Mouse (Mus musculus) spleen, postnatal 10 days (tissue): ENCODE data around the gene Tbc1d1.

Experiments
- DNase-seq, 2 experiments: peaks; one replicate each; pipeline ENCODE4 v3.0.0; 2021 to 2022; ENCODE audit warnings: low spot score in 2 of 2

Gene Tbc1d1

GRCm38 (mm10) chr5:64237693-64238092 lies 81.6 kb downstream of the Tbc1d1 start:
- no peak for DNase-seq

- no peak for DNase-seq
Measured at GRCm38 (mm10) chr5:64238894-64239652, 83.0 kb downstream of the Tbc1d1 start.

DNA sequence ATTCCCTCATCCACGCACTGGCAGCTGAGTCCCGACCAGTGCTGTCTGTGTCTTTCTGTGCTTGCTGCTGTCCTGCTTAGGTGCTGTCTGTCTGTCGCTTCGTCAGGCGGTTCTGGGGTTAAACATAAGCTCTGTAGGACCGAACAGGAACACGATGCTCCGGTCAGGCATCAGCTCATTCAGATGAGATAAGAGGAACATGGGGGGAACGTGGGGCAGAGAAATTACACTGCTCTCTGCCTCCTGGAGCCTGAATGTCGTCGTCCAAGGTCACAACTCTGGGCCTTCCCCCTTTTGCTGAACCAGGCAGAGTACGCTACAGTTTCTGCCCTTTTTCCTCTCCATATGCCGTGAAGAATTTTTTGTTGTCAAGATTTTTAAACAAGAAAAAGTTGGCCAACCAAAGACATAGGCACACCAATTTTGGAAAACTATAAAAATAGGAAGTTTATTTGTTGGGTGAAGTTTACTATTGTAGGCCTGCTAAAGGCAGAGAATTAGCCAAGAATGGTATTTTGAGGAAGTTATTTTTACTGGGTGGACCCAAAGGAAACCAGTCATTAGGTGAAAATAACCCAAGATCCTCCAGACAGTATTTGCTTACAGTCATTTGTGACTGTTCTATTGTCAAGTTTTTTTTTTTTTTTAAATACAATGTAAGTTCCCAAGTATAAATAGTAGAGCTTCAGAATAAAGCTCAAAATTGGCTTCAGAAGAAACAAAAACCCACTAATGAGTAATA lies 85.0 kb downstream of the Tbc1d1 start:
- peak in 1 of 2 experiments; percentile 33 for DNase-seq

GRCm38 (mm10) chr5:64241867-64242266 lies 85.8 kb downstream of the Tbc1d1 start:
- no peak for DNase-seq

DNA sequence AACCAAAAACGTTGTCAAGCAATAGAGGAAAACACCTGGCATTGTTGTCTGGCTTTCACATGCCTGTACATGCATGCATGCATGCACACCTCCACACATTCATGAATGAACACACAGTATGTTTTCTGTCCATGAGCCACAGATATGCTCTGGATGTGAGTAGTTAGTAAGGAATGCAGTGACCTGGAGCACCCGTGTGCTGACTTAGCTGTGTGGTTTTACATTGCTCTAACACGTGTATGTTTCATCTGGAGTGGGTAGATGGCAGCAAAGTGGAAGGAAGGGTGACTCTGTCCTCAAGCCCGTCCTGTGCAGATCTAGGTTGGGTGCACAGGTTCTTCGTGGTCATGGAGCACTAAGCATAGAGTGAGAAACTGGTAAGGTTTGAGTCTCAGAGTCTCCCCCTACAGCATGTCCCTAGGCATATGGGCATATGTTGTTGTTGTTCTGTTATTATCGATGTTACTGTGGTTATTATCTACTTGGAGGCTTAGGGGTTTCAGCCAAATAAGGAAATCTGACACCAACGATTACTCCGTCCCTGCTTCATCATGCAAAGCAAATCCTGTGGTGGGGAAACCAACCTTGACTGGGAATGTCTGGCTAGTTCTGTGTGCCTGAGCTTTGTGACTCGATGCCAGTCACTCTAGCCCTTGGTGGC lies 86.8 kb downstream of the Tbc1d1 start:
- no peak for DNase-seq

DNA sequence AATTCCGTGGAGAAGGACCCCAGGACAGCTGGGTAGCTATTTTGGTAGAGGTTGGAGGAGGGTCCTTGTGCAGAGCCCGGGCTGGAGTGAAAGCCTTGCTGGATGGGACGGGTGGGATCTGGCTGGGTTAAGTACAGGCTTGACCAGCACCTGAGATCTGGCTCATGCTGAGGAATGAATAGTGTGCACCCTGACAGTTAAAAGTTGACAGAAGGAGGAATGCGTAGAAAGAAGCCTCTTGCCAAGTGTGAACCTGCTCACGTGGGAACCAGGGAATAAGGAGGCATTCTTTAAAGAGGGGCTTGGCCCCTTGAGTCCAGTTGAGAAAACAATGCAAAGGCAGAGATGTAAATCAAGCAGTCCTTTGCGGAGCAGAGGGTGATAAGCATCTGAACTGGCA lies 87.6 kb downstream of the Tbc1d1 start:
- no peak for DNase-seq

DNA sequence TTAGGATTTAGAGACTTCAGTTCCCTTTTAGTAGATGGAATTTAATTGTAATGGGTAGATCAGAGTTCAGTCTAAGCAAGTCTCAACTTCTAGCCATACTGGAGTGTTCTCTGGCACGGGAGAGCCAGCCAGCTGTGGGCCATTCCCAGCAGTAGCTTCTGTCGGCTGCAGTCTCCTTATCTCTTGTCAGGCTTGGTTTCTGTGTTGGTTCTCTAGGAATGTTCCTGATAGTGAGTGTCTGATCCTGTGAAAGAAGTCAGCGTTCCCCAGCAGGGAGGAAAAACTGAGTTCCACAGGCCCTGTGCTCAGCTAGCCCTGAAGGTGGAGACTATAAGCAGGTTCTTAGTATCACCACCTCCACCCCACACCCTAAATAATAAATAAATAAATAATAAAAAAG lies 88.2 kb downstream of the Tbc1d1 start:
- DNase-seq, result no peak

- DNase-seq, result no peak
Measured at GRCm38 (mm10) chr5:64244745-64245144, 88.6 kb downstream of the Tbc1d1 start.

- DNase-seq, result no peak
Measured at GRCm38 (mm10) chr5:64251435-64251834, 95.3 kb downstream of the Tbc1d1 start.

- DNase-seq, result no peak
Measured at GRCm38 (mm10) chr5:64254278-64254677, 98.2 kb downstream of the Tbc1d1 start.

DNA sequence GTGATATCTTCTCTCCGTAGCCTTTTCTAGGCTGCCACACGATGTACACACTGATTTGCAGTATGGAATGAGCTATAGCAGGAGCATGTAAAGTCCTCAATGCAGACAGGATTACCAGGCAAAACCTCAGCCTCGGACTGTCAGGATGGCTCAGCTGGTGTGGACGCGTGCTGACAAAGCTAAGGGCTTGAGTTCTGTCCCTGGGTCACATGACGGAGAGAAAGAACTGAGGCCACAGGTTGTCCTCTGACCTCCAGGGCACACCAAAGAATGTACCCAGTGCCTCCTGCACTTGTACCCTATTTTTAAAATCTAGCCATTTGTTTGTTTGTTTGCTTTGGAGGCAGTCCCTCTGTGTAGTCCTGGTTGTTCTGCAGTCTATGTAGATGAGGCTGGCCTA lies 98.9 kb downstream of the Tbc1d1 start:
- no peak for DNase-seq

DNA sequence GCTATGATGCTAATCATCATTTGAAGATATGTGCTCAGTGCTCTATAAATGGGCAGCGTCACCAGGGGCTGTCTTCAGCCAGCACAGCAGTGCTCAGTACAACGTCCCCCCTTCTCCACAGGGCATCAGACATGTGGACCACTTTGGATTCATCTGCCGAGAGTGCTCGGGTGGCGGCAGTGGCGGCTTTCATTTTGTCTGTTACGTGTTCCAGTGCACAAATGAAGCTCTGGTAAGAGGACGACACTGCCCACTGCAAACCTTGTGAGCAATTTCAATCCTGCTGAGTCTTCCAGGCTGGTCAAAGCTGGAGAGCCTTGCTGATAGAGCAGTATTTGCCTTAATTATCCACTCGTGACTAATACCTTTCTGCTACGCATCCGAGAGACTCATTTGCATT lies 107.2 kb downstream of the Tbc1d1 start:
- no peak for DNase-seq

GRCm38 (mm10) chr5:64263898-64264478 lies 107.9 kb downstream of the Tbc1d1 start:
- no peak for DNase-seq

- DNase-seq, result peak in 1 of 2 experiments; percentile 62
Measured at GRCm38 (mm10) chr5:64265145-64265544, 109.0 kb downstream of the Tbc1d1 start.

- no peak for DNase-seq
Measured at GRCm38 (mm10) chr5:64265906-64266305, 109.8 kb downstream of the Tbc1d1 start.

DNA sequence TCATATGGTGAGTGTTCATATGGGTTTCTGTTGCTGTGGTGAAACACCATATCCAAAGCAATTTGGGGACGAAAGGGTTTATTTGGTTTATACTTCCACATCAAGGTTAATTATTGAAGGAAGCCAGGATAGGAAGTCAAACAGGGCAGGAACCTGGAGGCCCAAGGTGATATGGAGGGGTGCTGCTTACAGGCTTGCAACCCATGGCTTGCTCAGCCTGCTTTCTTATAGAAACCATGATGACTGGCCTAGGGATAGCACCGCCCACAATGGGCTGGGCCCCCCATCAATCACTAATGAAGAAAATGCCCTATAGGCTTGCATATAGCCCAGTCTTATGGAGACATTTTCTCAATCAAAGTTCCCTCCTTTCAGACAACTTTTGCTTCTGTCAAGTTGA lies 110.4 kb downstream of the Tbc1d1 start:
- no peak for DNase-seq

DNA sequence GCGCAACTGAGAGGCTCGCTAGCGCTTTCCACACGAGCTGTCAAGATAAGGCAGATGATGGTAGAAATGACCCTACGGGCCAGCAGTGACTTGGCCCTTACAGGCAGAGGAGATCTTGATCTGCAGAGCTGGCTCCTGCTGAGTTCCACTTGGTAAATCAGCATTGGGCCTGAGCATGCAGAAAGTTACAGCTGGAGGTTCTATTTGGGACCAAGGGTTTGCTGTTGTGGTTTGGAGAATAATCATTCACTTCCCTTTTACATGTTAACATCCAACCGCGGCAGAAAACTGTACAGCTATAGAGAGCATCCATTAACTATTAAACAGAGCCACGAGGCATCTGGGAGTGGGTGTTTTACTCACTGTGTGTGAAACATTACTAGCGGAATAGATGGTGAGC lies 111.2 kb downstream of the Tbc1d1 start:
- no peak for DNase-seq

DNA sequence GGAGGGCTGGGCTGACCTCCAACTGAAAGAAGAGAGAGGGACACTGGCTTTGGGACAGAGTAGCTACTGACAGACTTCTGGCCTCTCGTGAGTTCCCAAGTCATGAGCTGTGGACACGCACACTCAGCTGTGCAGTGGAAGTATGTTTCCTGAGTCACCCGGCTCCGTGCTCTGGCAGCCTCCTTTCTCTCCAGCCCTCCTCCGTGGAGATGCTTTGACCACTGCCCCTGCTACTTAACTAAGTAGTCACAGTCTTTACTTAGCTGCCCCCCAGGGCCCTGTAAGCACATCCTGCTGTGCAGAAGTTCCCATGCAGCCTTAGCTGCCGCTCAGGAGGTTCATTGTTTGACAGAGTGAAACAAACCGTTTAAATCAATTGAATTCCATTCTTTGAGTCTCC lies 113.6 kb downstream of the Tbc1d1 start:
- no peak for DNase-seq

DNA sequence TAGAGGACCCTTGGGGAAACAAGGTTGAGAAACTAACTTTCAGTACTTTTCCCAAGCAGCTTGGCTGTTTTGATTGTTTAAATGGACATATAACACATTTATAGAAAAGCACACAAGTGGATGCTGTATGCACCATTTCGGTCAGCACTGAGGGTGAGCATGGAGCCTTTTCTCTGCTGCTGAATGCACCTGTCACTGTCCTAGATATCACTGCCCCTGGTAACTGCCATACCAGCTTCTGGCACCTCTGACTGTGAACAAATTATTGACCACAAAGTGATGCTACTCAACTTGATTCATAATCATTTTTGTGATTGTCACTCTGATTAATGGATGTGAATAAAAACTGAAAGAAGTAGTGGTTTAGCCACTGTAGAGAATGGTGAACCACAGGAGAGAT lies 117.4 kb downstream of the Tbc1d1 start:
- DNase-seq, result no peak

GRCm38 (mm10) chr5:64274296-64274695 lies 118.2 kb downstream of the Tbc1d1 start:
- no peak for DNase-seq

- DNase-seq, result peak in 1 of 2 experiments; percentile 59
Measured at GRCm38 (mm10) chr5:64274738-64275451, 118.8 kb downstream of the Tbc1d1 start.
